Mouse (Mus musculus) embryonic facial prominence, embryonic 12.5 days (tissue): ENCODE measurements around the gene Dusp8. TPM values are rescaled to one million over a fixed set of nuclear protein-coding genes. Genes with fewer than 3 reads are reported as not detected.
"Not testable (repeated sequence)": the region's sequence is repeated elsewhere in the genome, so short reads cannot be mapped to it uniquely, and the experiment has no call there.

Source experiments
- ATAC-seq: fragments of 200-750 bp; cut with Nextera tagmentation; 2 replicates; pipeline ENCODE4 v1.8.0; 2017; ENCODE audit not compliant: insufficient number of reproducible peaks, insufficient read depth, low FRiP score, low TSS enrichment
- H3K27ac ChIP-seq: fragments of 300-500 bp; sonication (generic); 2 replicates; pipeline ENCODE4 v1.5.1; 2016; ENCODE audit warnings: mild to moderate bottlenecking
- H3K27me3 ChIP-seq: fragments of 300-500 bp; sonication (generic); 2 replicates; pipeline ENCODE4 v1.6.1; 2016; ENCODE audit warnings: mild to moderate bottlenecking, moderate library complexity
- H3K36me3 ChIP-seq: fragments of 300-500 bp; sonication (generic); 2 replicates; pipeline ENCODE4 v1.6.1; 2016; ENCODE audit warnings: mild to moderate bottlenecking
- H3K4me1 ChIP-seq: fragments of 300-500 bp; sonication (generic); 2 replicates; pipeline ENCODE4 v1.6.1; 2016
- H3K4me2 ChIP-seq: fragments of 300-500 bp; sonication (generic); replicated peaks from 2 replicates; pipeline ENCODE4 v1.6.1; 2016; ENCODE audit warnings: mild to moderate bottlenecking, moderate library complexity
- H3K4me3 ChIP-seq: fragments of 300-500 bp; sonication (generic); 2 replicates; pipeline ENCODE4 v1.5.1; 2016; ENCODE audit warnings: mild to moderate bottlenecking
- H3K9ac ChIP-seq: fragments of 300-500 bp; sonication (generic); 2 replicates; pipeline ENCODE4 v1.6.1; 2016; ENCODE audit warnings: mild to moderate bottlenecking, moderate library complexity
- H3K9me3 ChIP-seq: fragments of 300-500 bp; sonication (generic); 2 replicates; pipeline ENCODE4 v1.6.1; 2016; ENCODE audit warnings: mild to moderate bottlenecking, moderate library complexity
- WGBS: fragments of 180-500 bp; shearing (Covaris S2); methylation state at CpG from one replicate; pipeline ENCODE4 v1.1.7; 2016; 5-methylcytosine and 5-hydroxymethylcytosine counted together
- polyA plus RNA-seq: library from polyadenylated mRNA; unstranded; fragments of >200 nt; fragmentation: Nextera tagmentation; extraction: Ambion mirVana; gene quantifications from 2 replicates; pipeline ENCODE4 v1.2.1, GENCODE M21; 2016

Gene Dusp8
- polyA plus RNA-seq, result 4.9 and 7.0 TPM in 2 replicates

GRCm38 (mm10) chr7:142095183-142095931 is at the start of gene Dusp8:
TSS of gene Dusp8 (minus strand) at chr7:142095843.
- peak; percentile 61 for ATAC-seq
- H3K27me3 ChIP-seq, result peaks cover 90% of the 10 kb centered on the region
- no peaks in the 10 kb centered on the region for H3K9me3 ChIP-seq
- peak within 1 kb of the TSS; percentile 63 for H3K9ac ChIP-seq
- H3K4me2 ChIP-seq, result peak within 1 kb of the TSS; percentile 98
- H3K4me1 ChIP-seq, result peaks cover 10% of the 10 kb centered on the region
- H3K4me3 ChIP-seq, result peak within 1 kb of the TSS; percentile 71
- no peaks in the 10 kb centered on the region for H3K36me3 ChIP-seq
- H3K27ac ChIP-seq, result 0 out of 2 replicates have a peak within 1 kb of the TSS, but pooled peaks have one; percentile 17
- under 1% methylated on average over 63 of the region's 63 CpGs for WGBS

DNA sequence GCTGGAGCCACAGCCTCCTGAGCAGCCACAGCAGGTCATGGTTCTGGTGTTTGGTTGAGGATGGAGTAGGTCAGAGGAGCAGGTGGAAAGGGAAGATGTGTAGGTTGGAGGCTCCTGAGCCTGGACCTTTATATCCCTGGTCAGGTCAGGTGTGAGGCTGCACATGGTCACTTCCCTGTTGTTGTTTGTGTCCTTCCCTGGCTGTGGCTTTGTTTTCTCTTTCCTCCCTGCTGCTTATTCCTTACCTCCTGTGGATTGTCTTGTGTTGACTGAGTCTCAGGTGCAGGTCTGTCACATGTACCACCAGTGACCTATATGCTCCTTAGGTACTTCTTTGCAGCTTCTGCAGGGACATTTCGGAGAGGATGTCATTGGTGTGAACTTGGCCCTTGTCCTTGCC is 48.9 kb upstream of the Dusp8 start, which contains the start of gene Gm45337:
Gene Gm45337, minus strand, starts transcription at position 101 of the 400 bp plus-strand sequence.
- Histone ChIP-seq H3K4me1 (no peaks in the 10 kb centered on the region), H3K9ac (no peak within 1 kb of the TSS), H3K36me3 (no peaks in the 10 kb centered on the region), H3K4me3 (no peak within 1 kb of the TSS), H3K27ac (no peak within 1 kb of the TSS), H3K27me3 (peaks cover 3% of the 10 kb centered on the region; the same call in 1 of the 2 replicates), H3K4me2 (no peak within 1 kb of the TSS), H3K9me3 (no peaks in the 10 kb centered on the region)
- ATAC-seq, result no peak
- WGBS, result 84% methylated on average over 1 of the region's 1 CpGs

DNA sequence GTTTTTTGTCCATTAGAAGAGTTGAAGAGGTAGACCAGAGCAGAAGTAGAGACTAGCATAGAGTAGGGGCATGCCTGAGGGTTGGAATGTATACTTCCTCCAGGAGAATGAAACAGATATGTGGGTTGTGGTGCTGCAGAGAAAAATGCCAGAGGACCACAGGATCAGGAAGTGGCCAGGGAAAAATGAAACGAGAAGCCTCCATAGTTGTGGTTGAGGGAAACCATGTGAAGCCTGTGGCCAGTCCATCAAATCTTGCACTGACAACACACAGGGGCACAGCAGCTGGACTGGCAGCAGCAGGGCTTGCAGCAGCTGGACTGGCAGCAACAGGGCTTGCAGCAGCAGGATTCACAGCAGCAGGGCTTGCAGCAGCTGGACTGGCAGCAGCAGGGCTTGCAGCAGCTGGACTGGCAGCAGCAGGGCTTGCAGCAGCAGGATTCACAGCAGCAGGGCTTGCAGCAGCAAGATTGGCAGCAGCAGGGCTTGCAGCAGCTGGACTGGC is 47.9 kb upstream of the Dusp8 start:
- H3K4me1 ChIP-seq, H3K4me3 ChIP-seq, H3K27me3 ChIP-seq, H3K9me3 ChIP-seq, ATAC-seq, H3K27ac ChIP-seq, H3K4me2 ChIP-seq, H3K36me3 ChIP-seq, H3K9ac ChIP-seq: not testable (repeated sequence)
- WGBS, result 24% methylated on average over 1 of the region's 1 CpGs

- Histone ChIP-seq H3K9ac (no peak overlapping the region), H3K4me2 (no peak overlapping the region), H3K36me3 (no peaks in the 10 kb centered on the region), H3K27me3 (peaks cover 3% of the 10 kb centered on the region; the same call in 1 of the 2 replicates), H3K27ac (no peak overlapping the region), H3K4me3 (no peak overlapping the region), H3K9me3 (no peaks in the 10 kb centered on the region), H3K4me1 (no peaks in the 10 kb centered on the region)
- ATAC-seq, result no peak
- WGBS, result 33% methylated on average over 1 of the region's 1 CpGs
These were observed 45.1 kb upstream of the Dusp8 start for GRCm38 (mm10) chr7:142140696-142141095.

GRCm38 (mm10) chr7:142135934-142136333 is 40.3 kb upstream of the Dusp8 start, which contains the start of gene Gm39115:
TSS of gene Gm39115 (minus strand) at chr7:142136034.
- H3K36me3 ChIP-seq, H3K27me3 ChIP-seq, ATAC-seq, H3K4me3 ChIP-seq, H3K9me3 ChIP-seq, H3K4me1 ChIP-seq, H3K9ac ChIP-seq, H3K27ac ChIP-seq, H3K4me2 ChIP-seq: not testable (repeated sequence)
- WGBS, result 41% methylated on average over 2 of the region's 2 CpGs

DNA sequence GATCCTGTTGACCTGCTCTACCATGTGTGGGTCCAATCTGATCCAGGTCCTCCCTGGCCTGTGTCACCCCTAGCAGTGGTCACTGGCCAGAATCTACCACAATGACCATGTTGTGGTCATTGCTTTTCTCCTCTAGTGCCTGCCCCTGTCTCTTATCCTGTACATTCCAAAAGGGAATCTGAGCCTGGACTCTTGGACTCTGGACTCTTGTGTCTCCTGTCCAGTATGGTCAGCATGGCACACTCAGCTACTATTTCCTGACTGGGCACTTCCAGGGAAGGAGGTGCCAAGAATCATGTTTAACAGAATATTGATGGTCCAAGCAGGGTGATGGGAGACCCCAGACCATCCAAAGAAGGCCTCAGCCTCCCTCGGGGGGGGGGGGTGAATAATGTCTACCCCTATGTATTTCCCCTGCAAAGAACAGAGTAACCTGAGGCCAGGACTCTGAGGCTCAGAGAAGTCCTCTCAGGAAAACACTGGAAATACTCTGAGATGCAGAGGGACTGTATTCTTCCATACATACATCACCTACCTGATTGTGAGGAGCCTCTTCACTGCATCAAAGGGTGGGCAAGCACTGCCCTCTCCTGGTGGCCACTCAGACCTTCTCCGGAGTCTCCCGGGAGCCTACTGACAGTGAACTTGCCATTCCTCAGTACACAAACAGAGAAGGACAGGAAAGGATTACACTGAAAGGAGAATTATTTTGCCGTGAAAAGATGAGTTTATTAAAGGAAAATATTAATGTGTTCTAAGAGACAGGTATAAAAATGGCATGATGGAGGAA is 38.8 kb upstream of the Dusp8 start:
- Histone ChIP-seq H3K9ac (no peak overlapping the region), H3K4me3 (no peak overlapping the region), H3K36me3 (no peaks in the 10 kb centered on the region), H3K27ac (no peak overlapping the region), H3K27me3 (no peaks in the 10 kb centered on the region), H3K9me3 (no peaks in the 10 kb centered on the region), H3K4me1 (no peaks in the 10 kb centered on the region), H3K4me2 (no peak overlapping the region)
- ATAC-seq, result no peak
- WGBS, result 59% methylated on average over 4 of the region's 4 CpGs

DNA sequence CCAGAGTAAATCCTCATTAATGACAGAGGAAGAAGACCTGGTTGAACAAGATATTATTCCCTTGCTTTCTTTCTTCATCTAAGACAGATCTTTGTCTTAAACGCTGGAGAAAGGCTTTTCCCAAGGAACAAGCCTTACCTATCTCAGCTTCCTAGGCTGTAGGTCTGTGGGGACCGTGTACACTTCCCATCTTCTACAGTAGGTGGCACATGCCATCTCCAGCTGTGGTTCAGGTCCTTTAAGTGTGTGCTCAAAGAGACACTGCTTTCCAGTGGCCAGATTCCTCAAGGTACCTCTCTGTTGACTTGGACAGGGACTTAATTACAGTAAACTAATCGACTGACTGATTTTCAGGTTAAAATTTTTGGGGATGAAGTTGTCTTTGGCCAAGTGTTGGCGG is 33.2 kb upstream of the Dusp8 start:
- Histone ChIP-seq H3K4me2 (no peak overlapping the region), H3K27ac (no peak overlapping the region), H3K27me3 (no peaks in the 10 kb centered on the region), H3K9me3 (no peaks in the 10 kb centered on the region), H3K4me1 (no peaks in the 10 kb centered on the region), H3K9ac (no peak overlapping the region), H3K36me3 (no peaks in the 10 kb centered on the region), H3K4me3 (no peak overlapping the region)
- WGBS, result 66% methylated on average over 4 of the region's 4 CpGs
- ATAC-seq, result no peak

DNA sequence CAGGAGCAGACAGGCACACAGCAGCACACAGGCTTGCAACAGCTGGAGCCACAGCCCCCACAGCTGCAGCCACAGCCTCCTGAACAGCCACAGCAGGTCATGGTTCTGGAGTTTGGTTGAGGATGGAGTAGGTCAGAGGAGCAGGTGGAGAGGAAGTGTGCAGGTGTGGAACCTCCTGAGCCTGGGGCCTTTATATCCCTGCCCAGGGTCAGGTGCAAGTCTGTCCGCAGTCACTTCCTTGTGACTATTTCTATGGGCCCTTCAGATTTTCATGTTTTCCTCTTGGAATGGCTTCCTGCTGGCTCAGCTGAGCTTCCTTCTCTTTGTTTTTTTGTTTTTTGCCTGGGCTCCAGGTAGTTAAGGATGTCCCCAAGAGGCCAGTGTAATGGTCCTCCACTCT is 25.0 kb upstream of the Dusp8 start, which contains the start of gene Gm45618:
Gene Gm45618, minus strand, starts transcription at position 101 of the 400 bp plus-strand sequence.
- not testable (repeated sequence) for H3K4me2 ChIP-seq, H3K9me3 ChIP-seq, H3K27ac ChIP-seq, H3K9ac ChIP-seq, H3K27me3 ChIP-seq, H3K36me3 ChIP-seq, H3K4me3 ChIP-seq, ATAC-seq, H3K4me1 ChIP-seq
- 91% methylated on average over 1 of the region's 1 CpGs for WGBS

DNA sequence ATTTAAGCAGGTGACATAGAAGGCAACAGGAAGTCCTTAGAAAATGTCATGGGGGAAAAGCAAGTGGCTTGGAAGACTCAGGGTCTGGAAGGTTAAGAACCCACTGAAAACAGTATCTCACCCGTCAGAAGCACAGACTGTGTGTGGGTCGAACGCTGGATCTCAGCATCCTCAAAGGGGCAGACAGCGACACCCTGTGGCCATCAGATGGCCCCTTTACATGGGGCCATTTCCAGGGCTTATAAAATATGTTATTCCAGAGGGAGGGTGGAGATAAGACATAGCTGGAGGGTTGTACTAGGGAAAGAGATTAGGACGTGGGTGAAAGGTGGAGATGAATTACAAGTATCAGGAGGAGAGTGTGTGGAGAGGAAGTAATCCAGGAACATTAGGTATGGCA is 24.0 kb upstream of the Dusp8 start:
- Histone ChIP-seq H3K27me3 (no peaks in the 10 kb centered on the region), H3K4me3 (no peak overlapping the region), H3K4me1 (no peaks in the 10 kb centered on the region), H3K9me3 (no peaks in the 10 kb centered on the region), H3K27ac (no peak overlapping the region), H3K4me2 (no peak overlapping the region), H3K36me3 (no peaks in the 10 kb centered on the region), H3K9ac (no peak overlapping the region)
- ATAC-seq, result no peak
- 17% methylated on average over 5 of the region's 5 CpGs for WGBS

DNA sequence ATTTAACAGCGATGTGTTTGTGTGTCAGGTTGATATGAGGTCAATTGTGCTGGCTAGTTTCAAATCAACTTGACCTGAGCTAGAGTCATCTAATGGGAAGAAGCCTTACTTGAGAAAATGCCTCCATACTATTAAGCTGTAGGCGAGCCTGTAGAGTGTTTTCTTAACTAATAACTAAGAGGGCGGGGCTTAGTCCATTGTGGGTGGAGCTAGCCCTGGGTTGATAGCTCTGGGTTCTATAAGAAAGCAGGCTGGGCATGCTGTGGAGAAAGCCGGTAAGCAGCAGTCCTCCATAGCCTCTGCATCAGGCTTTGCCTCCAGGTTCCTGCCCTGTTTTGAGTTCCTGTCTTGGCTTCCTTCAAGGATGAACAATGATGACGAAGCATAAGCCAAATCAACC is 9.1 kb upstream of the Dusp8 start:
- 53% methylated on average over 5 of the region's 5 CpGs for WGBS

DNA sequence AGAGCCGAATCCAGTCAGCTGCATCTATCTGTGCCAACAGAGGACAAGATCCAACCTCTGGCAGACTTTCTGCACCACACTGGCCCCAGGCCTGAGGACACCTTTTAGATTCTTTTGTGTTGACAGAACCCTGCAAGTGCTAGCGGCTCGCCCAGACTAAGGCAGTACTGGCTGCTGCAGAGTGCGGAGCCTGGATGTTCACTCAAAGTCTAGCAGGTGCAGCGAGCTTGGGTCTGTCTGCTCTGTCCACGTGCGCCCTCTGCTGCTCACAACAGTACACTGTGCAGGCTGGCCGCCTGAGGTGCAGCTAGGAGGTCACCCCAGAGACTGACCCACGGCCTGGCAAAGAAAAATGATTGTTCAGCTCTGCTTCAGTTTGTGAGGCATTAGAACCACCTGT is 2.1 kb upstream of the Dusp8 start:
- Histone ChIP-seq H3K9ac (no peak overlapping the region), H3K27me3 (peaks cover 71% of the 10 kb centered on the region), H3K4me2 (no peak overlapping the region), H3K4me3 (no peak overlapping the region), H3K9me3 (no peaks in the 10 kb centered on the region), H3K27ac (no peak overlapping the region), H3K4me1 (peaks cover 10% of the 10 kb centered on the region), H3K36me3 (no peaks in the 10 kb centered on the region)
- WGBS, result 10% methylated on average over 9 of the region's 9 CpGs
- no peak for ATAC-seq

More for the DNA sequence above, 9.1 kb upstream of the Dusp8 start:
- Histone ChIP-seq H3K36me3 (no peaks in the 10 kb centered on the region), H3K9me3 (no peaks in the 10 kb centered on the region), H3K4me3 (no peak overlapping the region), H3K4me1 (peaks cover 3% of the 10 kb centered on the region; the same call in 1 of the 2 replicates), H3K27ac (no peak overlapping the region), H3K4me2 (no peak overlapping the region), H3K9ac (no peak overlapping the region), H3K27me3 (peaks cover 9% of the 10 kb centered on the region; the same call in 1 of the 2 replicates)
- ATAC-seq, result no peak
